Mouse (Mus musculus): Measurements from ENCODE around the gene Gm3642. TPM values are rescaled to one million over a fixed set of nuclear protein-coding genes. Genes with fewer than 3 reads are reported as not detected.
"Not testable (repeated sequence)": the region's sequence is repeated elsewhere in the genome, so short reads cannot be mapped to it uniquely, and the experiment has no call there.

Gene Gm3642
- polyA plus RNA-seq (2014; fragmentation: Nextera tagmentation; extraction: Ambion mirVana) = not detected in 2 replicates

DNA sequence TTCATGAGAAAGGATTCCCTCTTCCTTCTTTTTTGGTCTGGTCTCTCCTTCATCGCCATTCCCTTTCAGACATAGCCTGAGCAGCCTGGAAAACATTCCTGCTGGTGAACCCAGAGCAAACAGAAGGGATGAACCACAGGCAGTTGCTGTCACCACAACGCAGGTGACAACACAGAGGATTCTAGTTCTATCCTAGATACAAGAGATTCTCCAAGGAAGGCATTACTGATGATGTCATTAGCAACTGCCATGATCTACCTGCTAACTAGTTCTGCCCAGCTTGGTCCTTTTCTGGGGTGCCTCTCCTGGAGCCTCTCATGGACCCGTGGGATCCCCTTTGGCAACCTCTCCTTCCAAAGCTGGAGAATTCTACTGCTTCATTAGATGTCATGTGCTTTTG lies at the start of gene Gm3642:
Gm3642 (minus strand) TSS at position 101 of the 400 bp plus-strand sequence.
- H3K27me3 ChIP-seq (ENCODE audit: control insufficient read depth, insufficient read depth, low read length); H3K9ac ChIP-seq (replicated peaks; ENCODE audit: low read depth, low read length); H3K4me3 ChIP-seq (ENCODE audit: low read depth, low read length); H3K4me1 ChIP-seq (ENCODE audit: control insufficient read depth, insufficient read depth, low read length); ATAC-seq (ENCODE audit: insufficient number of reproducible peaks, insufficient read depth, low FRiP score, low read depth); H3K27ac ChIP-seq (ENCODE audit: low read length); H3K9me3 ChIP-seq (ENCODE audit: control insufficient read depth, low read depth, low read length); H3K4me2 ChIP-seq (replicated peaks; ENCODE audit: low read depth, low read length); H3K36me3 ChIP-seq (ENCODE audit: control insufficient read depth, insufficient read depth, low read length): not testable (repeated sequence)
- WGBS = no CpG with 5 or more reads among the region's 3 CpGs

DNA sequence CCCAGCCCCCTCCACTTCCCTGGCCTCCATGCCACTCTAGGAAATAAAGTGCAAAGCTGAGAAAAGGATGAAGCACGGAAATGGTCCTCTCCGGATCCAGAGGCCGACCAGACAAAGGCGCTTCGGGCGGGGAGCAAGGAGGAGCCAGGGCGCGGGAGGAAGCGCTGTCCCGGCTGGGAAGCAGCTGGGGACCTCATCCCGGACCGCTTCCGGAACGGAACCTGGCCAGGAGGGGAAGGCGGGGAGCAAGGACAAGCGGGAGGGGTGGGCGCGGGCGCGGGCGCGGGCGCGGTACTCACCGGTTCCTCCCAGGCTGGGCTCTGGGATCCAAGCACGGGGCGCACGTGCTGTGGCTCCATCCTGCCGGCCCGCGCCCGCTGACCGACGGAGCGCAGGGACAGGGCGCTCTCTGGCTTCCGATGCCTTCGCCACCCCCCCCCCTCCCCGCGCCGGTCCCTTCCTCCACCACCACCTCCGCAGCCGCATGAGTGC lies 49.5 kb upstream of the Gm3642 start, which contains the start of gene Gm3667:
Gm3667 (minus strand) TSS at position 442 of the 492 bp plus-strand sequence.
- not testable (repeated sequence) for H3K4me1 ChIP-seq (ENCODE audit: control insufficient read depth, insufficient read depth, low read length); H3K36me3 ChIP-seq (ENCODE audit: control insufficient read depth, insufficient read depth, low read length); H3K9me3 ChIP-seq (ENCODE audit: control insufficient read depth, low read depth, low read length); ATAC-seq (ENCODE audit: insufficient number of reproducible peaks, insufficient read depth, low FRiP score, low read depth); H3K9ac ChIP-seq (replicated peaks; ENCODE audit: low read depth, low read length); H3K27me3 ChIP-seq (ENCODE audit: control insufficient read depth, insufficient read depth, low read length); H3K27ac ChIP-seq (ENCODE audit: low read length)
- Histone ChIP-seq H3K4me3 (ENCODE audit: low read depth, low read length) (peak within 1 kb of the TSS; percentile 28), H3K4me2 (replicated peaks; ENCODE audit: low read depth, low read length) (peak within 1 kb of the TSS; percentile 39)
- 0% methylated on average over 25 of the region's 43 CpGs for WGBS

GRCm38 (mm10) chr14:6888811-6889210 lies 48.7 kb upstream of the Gm3642 start:
- H3K9me3 ChIP-seq (ENCODE audit: control insufficient read depth, low read depth, low read length); H3K27ac ChIP-seq (ENCODE audit: low read length); H3K36me3 ChIP-seq (ENCODE audit: control insufficient read depth, insufficient read depth, low read length); H3K4me1 ChIP-seq (ENCODE audit: control insufficient read depth, insufficient read depth, low read length); H3K9ac ChIP-seq (replicated peaks; ENCODE audit: low read depth, low read length); H3K4me3 ChIP-seq (ENCODE audit: low read depth, low read length); H3K27me3 ChIP-seq (ENCODE audit: control insufficient read depth, insufficient read depth, low read length); ATAC-seq (ENCODE audit: insufficient number of reproducible peaks, insufficient read depth, low FRiP score, low read depth): not testable (repeated sequence)
- 9% methylated on average over 4 of the region's 5 CpGs for WGBS
- peak overlapping the region; percentile 39; the same call in 1 of the 2 replicates for H3K4me2 ChIP-seq (replicated peaks; ENCODE audit: low read depth, low read length)

DNA sequence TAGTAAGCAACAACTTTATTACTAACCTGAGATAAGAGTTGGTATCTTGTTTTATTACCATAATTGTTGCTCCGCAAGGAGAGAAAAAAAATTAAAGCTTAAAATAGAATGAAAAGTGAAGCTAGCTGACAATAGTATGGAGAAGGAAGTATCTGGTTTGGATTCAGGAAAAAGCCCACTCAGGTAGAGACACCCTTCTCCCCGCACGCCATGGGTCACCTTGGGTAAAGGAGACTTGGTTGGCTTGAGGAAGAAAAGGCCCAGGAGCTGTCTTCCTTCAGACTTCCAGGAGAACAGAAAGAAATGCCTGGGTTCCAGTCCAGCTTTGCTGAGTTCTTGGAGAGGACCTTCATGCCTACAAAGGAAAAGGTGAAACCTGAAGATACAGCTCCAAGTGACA lies 16.8 kb downstream of the Gm3642 start:
- not testable (repeated sequence) for H3K4me1 ChIP-seq (ENCODE audit: control insufficient read depth, insufficient read depth, low read length); H3K36me3 ChIP-seq (ENCODE audit: control insufficient read depth, insufficient read depth, low read length); H3K4me2 ChIP-seq (replicated peaks; ENCODE audit: low read depth, low read length); H3K4me3 ChIP-seq (ENCODE audit: low read depth, low read length); H3K27me3 ChIP-seq (ENCODE audit: control insufficient read depth, insufficient read depth, low read length); ATAC-seq (ENCODE audit: insufficient number of reproducible peaks, insufficient read depth, low FRiP score, low read depth); H3K9me3 ChIP-seq (ENCODE audit: control insufficient read depth, low read depth, low read length); H3K27ac ChIP-seq (ENCODE audit: low read length); H3K9ac ChIP-seq (replicated peaks; ENCODE audit: low read depth, low read length)
- 88% methylated on average over 3 of the region's 3 CpGs for WGBS

Other genes starting within 250 kb of the Gm3642 start
- 0.27 and 0.58 TPM in 2 replicates for gene Gm3629, start 249.7 kb downstream of the Gm3642 start, polyA plus RNA-seq (2014; fragmentation: Nextera tagmentation; extraction: Ambion mirVana)
- not detected in 2 replicates for gene Gm3460, start 217.9 kb downstream of the Gm3642 start, polyA plus RNA-seq (2014; fragmentation: Nextera tagmentation; extraction: Ambion mirVana)
- gene Gm10251, start 156.1 kb downstream of the Gm3642 start, polyA plus RNA-seq (2014; fragmentation: Nextera tagmentation; extraction: Ambion mirVana) = not detected in 2 replicates
- gene Gm8050, start 120.1 kb downstream of the Gm3642 start, polyA plus RNA-seq (2014; fragmentation: Nextera tagmentation; extraction: Ambion mirVana) = not detected in 2 replicates
- gene Gm3636, start 98.0 kb downstream of the Gm3642 start, polyA plus RNA-seq (2014; fragmentation: Nextera tagmentation; extraction: Ambion mirVana) = 5.7 and 8.9 TPM in 2 replicates
- gene Gm8362, start 65.9 kb downstream of the Gm3642 start, polyA plus RNA-seq (2014; fragmentation: Nextera tagmentation; extraction: Ambion mirVana) = not detected in 2 replicates
- 2.1 and 2.2 TPM in 2 replicates for gene Gm3667, start 49.7 kb upstream of the Gm3642 start, polyA plus RNA-seq (2014; fragmentation: Nextera tagmentation; extraction: Ambion mirVana)
- gene Gm6356, start 133.5 kb upstream of the Gm3642 start, polyA plus RNA-seq (2014; fragmentation: Nextera tagmentation; extraction: Ambion mirVana) = not detected in 2 replicates
- 1.8 and 2.3 TPM in 2 replicates for gene Gm10406, start 187.1 kb upstream of the Gm3642 start, polyA plus RNA-seq (2014; fragmentation: Nextera tagmentation; extraction: Ambion mirVana)
- gene Gm3685, start 204.7 kb upstream of the Gm3642 start, polyA plus RNA-seq (2014; fragmentation: Nextera tagmentation; extraction: Ambion mirVana) = not detected in 2 replicates

Measured in stomach, embryonic 14.5 days (tissue).